Mouse (Mus musculus) left cerebral cortex, adult 18-20 months (tissue): ENCODE measurements around the gene Prkcq. TPM values are rescaled to one million over a fixed set of nuclear protein-coding genes. Genes with fewer than 3 reads are reported as not detected.

Experiments used
- DNase-seq, 2 experiments: peaks; one replicate each; pipeline ENCODE4 v3.0.0; 2021 to 2022; ENCODE audit warnings: low spot score in 2 of 2, mixed read lengths in 1 of 2
- long read RNA-seq, 2 experiments: library from polyadenylated mRNA; stranded (forward); transcript quantifications; one replicate each; pipeline ENCODE4 v2.0.0; 2021
- total RNA-seq, 2 experiments: library from RNA; stranded (reverse); gene quantifications; 2 replicates each; pipeline ENCODE4 v1.2.3; 2021

Prkcq gene
- 1 to 10 TPM; 5.7 to 5.9 TPM for total RNA-seq
- long read RNA-seq, experiment 1, transcript Prkcq-201 (18 exons, 3,583 nt) = major isoform, 5 of 9 reads
- long read RNA-seq, experiment 1, partial matches to known transcripts = 2 of 9 reads
- long read RNA-seq, experiment 1, other reads (novel, unspliced or antisense) = 2 of 9 reads
- long read RNA-seq, experiment 2, transcript Prkcq-201 (18 exons, 3,583 nt) = major isoform, 7 of 11 reads
- long read RNA-seq, experiment 2, partial matches to known transcripts = 1 of 11 reads
- long read RNA-seq, experiment 2, other reads (novel, unspliced or antisense) = 3 of 11 reads

- peak; percentile 45 to 50 for DNase-seq
Observed at GRCm38 (mm10) chr2:11171754-11172501, at the start of gene Prkcq. TSS of gene Prkcq (plus strand) at chr2:11172108.

DNA sequence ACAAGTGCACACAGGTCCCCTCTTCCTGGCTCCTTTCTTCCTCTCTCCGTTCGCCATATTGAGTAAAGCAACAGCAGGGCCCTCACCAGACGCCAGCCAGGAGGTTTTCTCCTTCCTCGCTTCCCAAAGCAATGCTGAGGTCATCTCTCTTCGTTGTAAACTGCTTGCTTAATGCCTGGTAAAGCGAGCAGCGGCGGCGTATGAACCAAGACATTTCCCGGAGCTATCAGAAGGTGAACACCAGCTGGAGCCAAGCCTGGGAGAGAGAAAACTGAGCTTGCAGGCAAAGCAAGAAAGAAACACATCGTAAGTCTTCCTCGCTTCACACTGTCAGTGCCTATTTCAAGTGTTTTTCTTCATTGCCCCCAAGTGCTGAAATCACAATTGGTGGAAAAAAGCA is 41.0 kb upstream of the Prkcq start:
- DNase-seq = no peak

GRCm38 (mm10) chr2:11135718-11136117 is 36.2 kb upstream of the Prkcq start:
- DNase-seq = no peak

DNA sequence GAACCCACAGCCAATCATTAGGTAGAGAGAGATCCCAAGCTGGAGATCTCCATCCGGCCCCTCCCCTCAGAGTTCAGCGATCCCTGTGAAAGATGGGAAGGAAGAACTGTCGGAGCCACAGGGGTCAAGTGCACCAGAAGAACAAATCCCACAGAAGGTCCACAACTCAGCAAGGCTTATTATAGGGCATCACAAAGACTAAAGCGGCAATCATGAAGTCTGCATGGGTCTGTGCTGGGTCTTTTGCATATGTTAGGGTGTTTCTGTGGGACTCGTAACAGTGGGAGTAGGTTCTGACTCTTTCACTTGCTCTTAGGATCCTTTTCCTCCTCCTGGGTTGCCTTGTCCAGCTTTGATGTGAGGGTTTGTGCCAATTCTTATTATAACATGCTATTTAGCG is 33.8 kb upstream of the Prkcq start:
- no peak for DNase-seq

- DNase-seq = no peak
Observed at GRCm38 (mm10) chr2:11139518-11140152, 32.3 kb upstream of the Prkcq start.

GRCm38 (mm10) chr2:11140385-11140784 is 31.5 kb upstream of the Prkcq start:
- DNase-seq = no peak

DNA sequence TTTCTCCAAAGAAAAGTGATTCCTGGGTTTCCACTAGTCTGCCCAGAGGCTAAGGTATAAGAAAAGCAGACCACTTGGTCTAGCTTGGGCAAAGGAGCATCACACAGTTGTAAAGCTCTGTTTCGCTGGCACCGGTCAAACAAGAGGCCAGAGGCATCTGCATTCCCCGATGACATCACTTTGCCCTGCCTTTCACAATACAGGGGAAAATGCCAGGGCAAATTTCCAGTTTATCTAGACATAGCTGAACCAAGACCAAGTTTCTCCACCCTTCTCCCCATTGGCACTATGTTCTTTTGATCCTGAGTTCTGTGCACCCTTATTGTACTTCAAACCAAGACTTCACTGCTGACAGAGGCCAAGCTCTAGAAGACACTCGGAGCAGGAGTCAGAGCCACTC is 22.8 kb upstream of the Prkcq start:
- no peak for DNase-seq

GRCm38 (mm10) chr2:11150975-11151374 is 20.9 kb upstream of the Prkcq start:
- DNase-seq = no peak

- no peak for DNase-seq
Observed at GRCm38 (mm10) chr2:11151655-11152323, 20.1 kb upstream of the Prkcq start.

DNA sequence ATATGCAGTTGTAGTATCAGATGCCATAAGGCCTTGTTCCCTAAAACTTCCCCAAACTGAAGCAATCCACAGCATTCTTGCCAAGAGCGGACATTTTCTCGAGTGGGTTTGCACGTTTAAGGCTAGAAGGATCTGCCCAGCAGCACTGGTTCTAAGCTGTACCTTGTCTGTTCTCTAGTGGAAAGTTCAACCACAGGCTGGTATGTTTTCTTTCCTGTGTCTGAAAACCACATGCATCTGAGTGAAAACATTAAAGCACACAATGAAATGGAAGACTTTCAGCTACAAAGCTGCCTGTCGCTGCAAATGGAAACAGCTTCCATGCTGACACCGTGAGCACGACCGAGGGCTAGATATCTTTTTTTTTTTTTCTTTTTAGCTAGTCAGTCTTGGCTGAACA is 12.3 kb upstream of the Prkcq start:
- DNase-seq = no peak

DNA sequence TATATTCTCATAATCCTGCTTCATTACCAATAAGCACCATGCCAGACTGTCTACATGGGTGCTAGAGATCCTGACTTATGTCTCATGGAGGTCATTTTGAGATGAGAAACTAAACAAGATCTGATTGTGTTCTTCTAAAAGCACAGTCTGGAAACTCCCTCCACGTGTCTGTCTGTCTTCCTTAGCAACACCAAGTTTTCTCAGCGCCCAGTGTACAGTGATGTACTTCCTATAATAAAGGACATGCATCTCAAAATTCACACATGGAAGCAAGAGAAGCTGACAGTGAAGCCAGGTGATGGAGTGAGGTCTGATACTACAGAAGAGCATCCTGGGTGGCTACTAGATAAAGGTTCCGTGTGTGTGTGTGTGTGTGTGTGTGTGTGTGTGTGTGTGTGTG is 11.2 kb upstream of the Prkcq start:
- no peak for DNase-seq

GRCm38 (mm10) chr2:11161336-11161735 is 10.6 kb upstream of the Prkcq start:
- DNase-seq = no peak

GRCm38 (mm10) chr2:11162701-11163100 is 9.2 kb upstream of the Prkcq start:
- DNase-seq = no peak

DNA sequence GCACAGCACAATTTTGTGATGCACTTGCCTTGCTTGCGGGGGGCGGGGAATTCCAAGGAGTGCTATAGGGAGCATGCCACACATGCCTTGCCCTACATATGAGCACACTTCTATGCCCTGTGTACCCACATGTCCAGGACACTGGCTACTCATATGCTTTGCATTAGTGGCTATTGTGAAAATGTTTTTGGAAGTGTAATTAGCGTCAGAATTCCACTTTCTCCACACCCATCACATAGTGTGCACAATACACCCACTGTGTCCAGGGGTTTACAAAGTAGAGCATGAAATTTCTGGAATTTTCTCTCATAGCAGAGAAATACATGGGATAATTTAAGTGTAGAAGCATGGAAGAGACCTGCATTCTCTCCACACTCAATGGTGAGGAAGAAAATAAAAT is 7.7 kb upstream of the Prkcq start:
- DNase-seq = no peak

GRCm38 (mm10) chr2:11169721-11170335 is 2.1 kb upstream of the Prkcq start:
- DNase-seq = no peak

GRCm38 (mm10) chr2:11172831-11173414 is 1.0 kb downstream of the Prkcq start:
- peak in 1 of 2 experiments; percentile 12 for DNase-seq

DNA sequence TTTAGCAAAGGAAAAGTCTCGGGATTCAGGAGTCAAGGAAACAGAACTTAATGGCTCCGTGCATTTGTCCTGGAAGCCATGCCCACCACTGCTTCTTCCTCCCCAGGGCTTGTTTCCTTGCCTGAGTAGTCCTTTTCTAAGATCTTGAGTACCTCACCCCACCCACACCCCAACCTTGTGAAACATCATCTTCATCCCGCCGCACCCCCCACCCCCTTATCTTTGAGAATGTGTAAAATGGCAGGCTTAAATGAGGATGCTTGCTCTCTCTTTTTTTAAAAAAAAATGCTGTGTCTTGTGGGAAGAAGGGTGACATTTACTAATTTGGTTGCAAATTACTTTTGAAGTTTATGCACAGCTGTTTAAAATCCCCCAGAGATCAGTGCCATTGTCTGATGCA is 1.6 kb downstream of the Prkcq start:
- no peak for DNase-seq

DNA sequence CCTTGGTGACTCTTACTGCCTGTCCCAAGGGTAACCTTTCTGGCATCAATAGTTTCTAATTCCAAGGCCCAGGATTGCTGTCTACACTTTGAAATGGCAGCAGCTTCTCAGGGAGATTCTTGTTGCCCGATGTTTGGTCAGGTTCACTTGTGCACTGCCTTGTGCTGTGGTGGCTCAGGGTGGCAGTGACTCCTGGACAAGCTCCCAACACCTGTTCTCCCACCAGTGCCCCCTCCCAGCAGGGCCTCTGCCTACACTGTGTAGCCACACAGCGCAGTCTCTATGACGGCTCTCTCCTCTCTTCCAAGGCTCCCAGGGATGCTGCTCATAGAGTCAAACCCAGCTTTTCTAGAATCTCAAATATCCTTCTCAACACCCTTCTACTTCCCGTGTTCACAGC is 2.2 kb downstream of the Prkcq start:
- no peak for DNase-seq

GRCm38 (mm10) chr2:11177880-11178279 is 6.0 kb downstream of the Prkcq start:
- DNase-seq = no peak

GRCm38 (mm10) chr2:11181510-11181909 is 9.6 kb downstream of the Prkcq start:
- DNase-seq = no peak

DNA sequence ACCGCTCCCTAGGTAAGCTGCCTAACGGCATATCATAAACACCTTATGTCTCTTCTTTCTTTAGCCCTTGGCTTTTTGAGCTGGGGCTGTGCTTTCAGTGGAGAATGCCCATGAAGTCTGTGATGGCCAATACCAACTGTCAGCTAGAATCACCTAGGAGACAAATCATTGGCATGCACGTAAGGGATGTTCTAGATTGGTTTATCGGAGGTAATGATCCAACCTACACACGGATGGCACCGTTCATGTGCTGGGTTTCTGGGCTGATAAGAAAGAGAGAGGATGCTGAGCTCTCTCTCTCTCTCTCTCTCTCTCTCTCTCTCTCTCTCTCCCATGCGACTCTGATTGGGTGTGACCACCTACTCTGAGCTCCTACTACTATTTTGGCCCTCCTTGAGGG is 10.2 kb downstream of the Prkcq start:
- DNase-seq = no peak
